Mouse (Mus musculus) testis, adult 2 months (tissue): ENCODE measurements around the gene Gramd4.

Source experiments
- CTCF ChIP-seq: fragments of 200-500 bp; IDR thresholded peaks from 2 replicates; pipeline ENCODE4 v1.5.1; 2012; ENCODE audit warnings: low read depth, mild to moderate bottlenecking, inconsistent platforms, low read length, moderate library complexity; ENCODE audit not compliant: control insufficient read depth, insufficient read depth, insufficient replicate concordance
- POLR2A ChIP-seq: fragments of 200-500 bp; IDR thresholded peaks from 2 replicates; pipeline ENCODE4 v1.6.1; 2012; ENCODE audit warnings: low read depth, mild to moderate bottlenecking, inconsistent platforms, low read length, moderate library complexity; ENCODE audit not compliant: control insufficient read depth

DNA sequence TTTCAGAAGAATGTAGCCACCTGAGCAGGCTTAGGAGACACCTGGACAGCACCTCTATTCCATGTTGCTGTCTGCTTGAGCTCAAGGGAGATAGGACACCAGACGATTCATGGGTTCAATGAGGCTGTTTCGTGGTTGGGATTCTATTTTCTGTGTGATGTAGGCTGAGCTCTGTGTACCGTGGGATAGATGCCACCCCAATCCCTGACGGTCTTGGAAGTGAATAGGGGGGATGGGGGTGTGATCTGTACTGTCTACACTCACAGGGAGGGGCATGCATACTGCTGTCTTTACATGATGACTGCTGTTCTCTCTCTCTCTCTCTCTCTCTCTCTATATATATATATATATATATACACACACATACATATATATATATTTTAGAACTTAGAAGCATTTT is 7.9 kb downstream of the Gramd4 start:
- TF ChIP-seq CTCF (no peak), POLR2A (no peak)
